Mouse (Mus musculus) cerebellum, postnatal 14 days (tissue): ENCODE results near the gene Timm44.
"Not testable (repeated sequence)": the region's sequence is repeated elsewhere in the genome, so short reads cannot be mapped to it uniquely, and the experiment has no call there.

Experiments
- DNase-seq, 2 experiments: peaks; one replicate each; pipeline ENCODE4 v3.0.0; 2021; ENCODE audit warnings: mixed read lengths in 2 of 2

Gene Timm44

GRCm38 (mm10) chr8:4263105-4263791 is 12.5 kb downstream of the Timm44 start:
- DNase-seq = no peak

GRCm38 (mm10) chr8:4259805-4260170 is 15.9 kb downstream of the Timm44 start:
- DNase-seq = no peak

- peak; percentile 90 to 93 for DNase-seq
Observed at GRCm38 (mm10) chr8:4259125-4259804, 16.4 kb downstream of the Timm44 start, which contains the start of gene Ctxn1. Gene Ctxn1, minus strand, starts transcription at chr8:4259274.

GRCm38 (mm10) chr8:4258678-4259077 is 17.0 kb downstream of the Timm44 start:
- peak; percentile 64 to 79 for DNase-seq

- DNase-seq = peak; percentile 85 to 90
Observed at GRCm38 (mm10) chr8:4258233-4258632, 17.5 kb downstream of the Timm44 start.

GRCm38 (mm10) chr8:4257350-4257749 is 18.4 kb downstream of the Timm44 start:
- no peak for DNase-seq

- no peak for DNase-seq
Observed at GRCm38 (mm10) chr8:4256911-4257310, 18.8 kb downstream of the Timm44 start.

GRCm38 (mm10) chr8:4255471-4255870 is 20.2 kb downstream of the Timm44 start:
- not testable (repeated sequence) for DNase-seq

- peak; percentile 91 to 94 for DNase-seq
Observed at GRCm38 (mm10) chr8:4254001-4254400, 21.7 kb downstream of the Timm44 start.

- DNase-seq = peak; percentile 95 to 96
Observed at GRCm38 (mm10) chr8:4252934-4253841, 22.5 kb downstream of the Timm44 start, which contains the start of gene Snapc2. Gene Snapc2, plus strand, starts transcription at chr8:4253080.

- no peak for DNase-seq
Observed at GRCm38 (mm10) chr8:4252116-4252760, 23.5 kb downstream of the Timm44 start.

- DNase-seq = peak; percentile 86 to 94
Observed at GRCm38 (mm10) chr8:4250306-4250970, 25.3 kb downstream of the Timm44 start.

- DNase-seq = no peak
Observed at GRCm38 (mm10) chr8:4249213-4249612, 26.5 kb downstream of the Timm44 start.

GRCm38 (mm10) chr8:4247951-4248540 is 27.7 kb downstream of the Timm44 start, which contains the start of gene Tgfbr3l:
Gene Tgfbr3l, plus strand, starts transcription at chr8:4248214.
- DNase-seq = no peak

- no peak for DNase-seq
Observed at GRCm38 (mm10) chr8:4247241-4247640, 28.5 kb downstream of the Timm44 start.

GRCm38 (mm10) chr8:4245737-4246136 is 30.0 kb downstream of the Timm44 start:
- peak in 1 of 2 experiments; percentile 58 for DNase-seq

- no peak for DNase-seq
Observed at GRCm38 (mm10) chr8:4245061-4245460, 30.7 kb downstream of the Timm44 start.

GRCm38 (mm10) chr8:4239193-4239890 is 36.4 kb downstream of the Timm44 start:
- no peak for DNase-seq

GRCm38 (mm10) chr8:4238434-4239192 is 37.1 kb downstream of the Timm44 start, which contains the start of the genes Map2k7 and Gm49320:
Gene Map2k7, plus strand, starts transcription at chr8:4238740.
Gene Gm49320, plus strand, starts transcription at chr8:4238865.
- peak; percentile 100 for DNase-seq
